Mouse (Mus musculus) c-Kit-positive CD71-positive TER-119-negative erythroid progenitor cells, embryonic 14.5 days (primary cell): Measurements from ENCODE around the gene Bace1.

Source experiments
- DNase-seq: peaks from one replicate; pipeline ENCODE4 v3.0.0-alpha.2; 2013; ENCODE audit warnings: low read depth

The Bace1 gene

GRCm38 (mm10) chr9:45905196-45905595, 66.8 kb downstream of the Bace1 start:
- no peak for DNase-seq

GRCm38 (mm10) chr9:45905811-45906237, 67.4 kb downstream of the Bace1 start:
- no peak for DNase-seq

DNA sequence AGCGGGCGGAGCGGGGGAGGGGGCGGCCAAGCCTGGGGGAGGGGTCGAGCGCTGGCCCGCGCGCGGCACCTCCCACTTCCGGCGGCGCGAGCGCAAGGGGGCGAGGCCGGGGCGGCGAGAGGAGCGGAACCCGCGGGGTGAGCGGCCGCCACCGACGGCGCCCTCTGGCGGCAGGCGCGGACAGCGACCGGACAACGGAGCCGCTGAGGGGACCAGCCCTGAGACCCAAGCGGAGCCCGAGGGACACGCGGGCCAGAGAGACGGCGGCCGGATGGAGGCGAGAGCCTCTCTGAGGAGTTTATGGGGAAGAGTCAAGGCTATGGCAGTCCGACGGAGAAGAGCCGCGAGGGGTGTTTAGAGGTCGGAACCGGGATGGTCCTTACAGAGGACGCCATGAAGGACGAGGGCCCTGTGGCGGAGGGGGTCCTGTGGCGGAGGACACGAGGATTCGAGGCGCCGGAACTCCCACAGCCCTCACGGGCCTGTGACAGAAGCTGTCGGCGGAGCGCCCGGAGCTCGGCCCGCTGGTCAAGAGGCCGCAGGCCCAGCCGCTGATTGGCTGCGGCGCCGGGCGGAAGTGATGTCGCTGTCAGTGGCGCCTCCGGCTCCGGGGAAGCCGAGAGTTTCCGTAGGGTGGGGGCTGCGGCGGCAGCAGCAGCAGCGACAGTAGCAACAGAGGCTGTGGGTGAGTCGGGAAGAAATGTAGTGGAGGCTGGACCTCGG, 68.1 kb downstream of the Bace1 start, which contains the start of the genes Pcsk7 and Rnf214:
TSS of gene Pcsk7 (plus strand) at position 143 of the 723 bp plus-strand sequence.
TSS of gene Rnf214 (minus strand) at position 557 of the 723 bp plus-strand sequence.
- DNase-seq, result peak; percentile 71

- no peak for DNase-seq
Measured at GRCm38 (mm10) chr9:45907078-45907428, 68.7 kb downstream of the Bace1 start.

DNA sequence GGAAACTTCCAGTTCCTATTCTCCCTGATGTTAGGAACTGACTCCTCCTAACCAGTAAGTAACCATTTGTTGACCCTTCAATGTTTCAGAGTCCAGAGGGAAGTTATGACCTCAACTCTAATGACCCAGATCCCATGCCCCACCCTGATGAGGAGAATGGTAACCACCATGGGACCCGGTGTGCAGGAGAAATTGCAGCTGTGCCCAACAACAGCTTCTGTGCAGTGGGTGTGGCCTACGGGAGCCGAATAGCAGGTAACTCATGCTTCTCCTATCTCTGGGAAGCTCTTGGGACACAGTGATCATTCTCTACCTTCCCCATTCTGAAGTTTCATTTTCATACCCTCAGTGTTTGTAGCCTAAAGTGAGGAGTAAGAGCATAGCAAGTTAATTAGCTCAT, 72.6 kb downstream of the Bace1 start:
- no peak for DNase-seq

DNA sequence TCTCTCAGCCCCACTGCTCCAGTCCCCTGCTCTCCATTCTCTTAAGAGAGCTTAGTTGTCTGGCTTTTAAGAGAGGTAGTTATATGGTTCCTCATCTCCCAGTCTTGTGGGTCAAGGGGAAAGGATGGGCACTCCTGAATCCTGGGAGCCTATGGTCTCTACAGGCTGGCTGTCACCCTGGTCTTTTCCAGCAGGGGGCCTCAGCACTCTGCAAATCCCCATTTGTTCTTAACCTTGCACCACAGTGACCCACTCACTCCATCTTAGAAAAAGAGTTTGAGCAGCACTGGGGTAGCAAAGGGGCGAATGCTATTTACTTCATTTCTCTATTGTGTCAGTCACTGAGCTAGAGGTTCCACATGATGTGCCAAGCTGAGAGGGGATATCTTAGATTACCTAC, 73.3 kb downstream of the Bace1 start:
- DNase-seq, result peak; percentile 38
